Mouse (Mus musculus) thymus, adult 18-20 months (tissue): ENCODE measurements around the gene Ccni.

ENCODE experiments used
- DNase-seq, 2 experiments: peaks; one replicate each; pipeline ENCODE4 v3.0.0; 2022; ENCODE audit warnings: mixed read lengths in 2 of 2

Gene Ccni

DNA sequence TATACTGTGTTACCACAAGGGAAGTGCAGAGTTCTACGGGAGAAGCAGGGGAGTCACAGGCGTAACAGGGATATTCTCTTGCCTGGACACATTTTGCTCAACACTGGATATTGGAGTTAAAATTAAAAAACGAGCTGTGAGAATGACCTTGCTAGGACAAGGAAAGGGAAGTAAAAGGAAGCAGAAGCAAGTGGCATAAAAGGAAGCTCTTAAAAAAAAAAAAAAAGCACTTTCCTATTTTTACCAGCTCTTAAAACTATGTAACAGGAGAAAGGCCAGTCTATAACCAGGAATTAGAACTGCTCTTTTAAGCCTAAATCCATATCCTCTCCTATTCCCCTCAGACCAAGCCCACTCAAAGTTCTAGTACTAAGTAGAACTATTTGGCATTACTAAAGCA lies 8.1 kb downstream of the Ccni start:
- no peak for DNase-seq

DNA sequence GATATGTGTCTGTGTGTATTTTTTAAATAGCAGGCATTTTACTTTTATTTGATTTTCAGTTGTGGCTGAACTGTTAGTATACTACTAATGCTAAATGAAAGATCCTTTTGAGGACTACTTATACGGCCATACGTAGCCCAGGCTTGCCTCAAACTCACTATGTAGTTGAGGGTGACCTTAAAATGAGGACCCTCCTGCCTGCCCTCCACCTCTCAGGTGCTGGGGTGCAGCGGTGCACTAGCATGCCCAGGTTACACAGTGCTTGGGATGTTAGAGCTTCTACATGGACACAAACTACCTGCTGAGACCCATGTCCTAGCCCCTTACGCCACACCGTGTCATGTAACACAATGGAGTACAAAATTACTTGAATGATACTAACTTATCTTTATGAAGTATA lies 15.9 kb downstream of the Ccni start:
- DNase-seq, result no peak

DNA sequence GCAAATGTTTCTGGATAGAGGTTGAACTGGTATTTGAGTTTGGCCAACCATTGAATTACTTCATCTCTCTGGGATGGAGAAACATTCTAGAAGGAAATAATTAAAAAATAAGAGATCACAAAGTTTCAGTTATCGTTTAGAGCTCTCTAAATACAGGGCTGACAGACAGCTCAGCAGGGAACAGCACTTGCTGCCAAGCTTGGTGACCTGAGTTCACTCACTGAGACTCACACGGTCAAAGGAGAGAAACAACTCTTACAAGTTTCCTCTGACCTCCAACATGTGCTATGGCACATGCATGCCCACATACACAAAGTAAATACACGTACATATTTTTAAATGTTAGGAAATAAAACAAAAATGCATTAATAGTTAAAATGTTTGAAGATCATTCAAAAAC lies 16.7 kb downstream of the Ccni start:
- DNase-seq, result no peak

DNA sequence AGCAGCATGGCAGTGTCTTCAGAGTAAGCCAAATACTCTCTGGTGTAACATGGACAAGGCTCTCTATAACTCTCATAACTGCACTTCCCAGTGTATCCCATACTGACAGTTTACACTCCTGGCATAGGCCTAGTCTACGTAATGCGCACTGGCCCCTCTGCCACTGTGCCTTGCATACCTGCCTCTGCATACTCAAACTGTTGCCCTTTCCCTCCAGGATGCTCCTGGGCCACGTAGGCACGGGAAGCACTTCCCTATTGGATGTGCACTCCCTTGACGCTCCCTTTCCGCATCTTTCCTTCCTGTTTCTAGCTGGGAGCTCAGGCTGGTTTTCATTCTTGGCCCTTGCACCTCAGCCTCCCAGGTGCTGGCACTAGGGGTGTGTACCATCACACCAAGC lies 21.7 kb downstream of the Ccni start:
- no peak for DNase-seq

DNA sequence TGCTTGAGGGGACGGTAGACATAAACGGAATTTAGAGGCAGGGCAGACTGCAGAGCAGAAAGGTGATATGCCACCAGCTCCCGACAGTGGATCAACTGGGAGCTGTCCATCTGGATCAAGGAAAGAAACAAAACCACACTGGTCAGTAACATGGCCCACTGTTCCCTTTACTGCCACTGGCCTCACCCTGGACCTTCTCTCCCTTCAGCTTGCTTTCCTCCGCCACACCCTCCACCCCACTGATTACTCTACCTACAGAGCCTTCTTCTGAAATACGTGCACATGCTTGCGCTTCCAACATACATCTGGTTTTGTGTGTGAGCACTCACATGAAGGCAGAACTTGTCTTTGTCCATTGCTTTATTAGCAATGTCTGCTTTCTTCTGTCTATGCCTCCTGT lies 23.0 kb downstream of the Ccni start:
- DNase-seq, result no peak

DNA sequence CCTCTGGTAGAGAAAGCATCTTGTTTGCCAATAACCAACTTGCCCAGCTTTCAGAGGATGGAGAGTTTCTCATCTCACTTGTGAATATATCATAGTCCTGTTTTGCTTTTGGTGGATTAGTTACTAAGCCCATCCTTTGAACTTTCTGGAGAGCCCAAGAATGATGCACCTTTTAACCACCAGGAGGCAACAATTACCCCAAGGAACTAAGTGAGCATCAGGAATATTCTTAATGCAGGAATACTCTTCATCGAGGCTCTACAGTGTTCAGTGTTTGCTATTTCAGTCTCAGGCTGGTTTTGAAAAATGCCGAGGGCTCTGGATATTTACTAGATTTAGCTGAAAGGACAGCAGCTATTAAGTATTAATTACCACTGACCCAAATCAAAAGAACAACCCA lies 26.0 kb downstream of the Ccni start:
- no peak for DNase-seq

DNA sequence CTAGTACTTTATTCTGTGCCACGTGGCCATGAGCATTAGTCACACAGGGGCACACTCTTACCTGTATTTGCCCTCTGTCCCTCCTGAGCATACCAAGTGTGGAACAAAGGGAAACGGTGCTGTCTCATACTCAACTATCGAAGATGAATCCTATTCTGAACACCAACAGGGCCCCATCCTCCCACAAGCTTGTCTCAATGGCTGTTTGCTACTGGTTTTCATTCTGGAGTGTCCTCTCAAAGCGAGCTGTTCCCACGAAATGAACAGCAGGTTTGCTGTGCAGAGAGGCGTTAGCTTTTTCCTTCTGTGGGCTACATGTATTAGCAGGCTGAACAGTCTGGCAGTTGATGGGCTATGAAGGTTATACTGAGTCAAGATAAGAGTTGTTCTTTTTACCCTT lies 27.7 kb downstream of the Ccni start:
- no peak for DNase-seq

DNA sequence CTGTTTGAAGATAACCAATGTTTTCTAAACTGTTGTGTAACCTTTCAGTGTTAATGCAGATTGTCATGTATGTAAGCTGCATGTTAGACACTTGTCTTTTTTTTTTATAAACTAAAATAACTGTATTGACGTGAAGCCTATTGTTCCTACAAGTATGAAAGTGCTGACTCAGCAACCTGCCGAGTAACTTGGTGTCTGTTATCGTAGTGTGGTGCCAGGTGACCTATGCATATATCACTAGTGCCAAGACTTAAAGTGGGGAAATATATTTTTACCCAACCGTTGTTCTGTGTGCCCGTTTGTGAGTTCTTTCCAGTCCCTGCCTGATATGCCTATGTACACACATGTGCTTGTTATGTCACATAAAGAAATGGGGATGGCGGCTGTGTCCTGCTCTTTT lies 31.6 kb downstream of the Ccni start:
- DNase-seq, result no peak

DNA sequence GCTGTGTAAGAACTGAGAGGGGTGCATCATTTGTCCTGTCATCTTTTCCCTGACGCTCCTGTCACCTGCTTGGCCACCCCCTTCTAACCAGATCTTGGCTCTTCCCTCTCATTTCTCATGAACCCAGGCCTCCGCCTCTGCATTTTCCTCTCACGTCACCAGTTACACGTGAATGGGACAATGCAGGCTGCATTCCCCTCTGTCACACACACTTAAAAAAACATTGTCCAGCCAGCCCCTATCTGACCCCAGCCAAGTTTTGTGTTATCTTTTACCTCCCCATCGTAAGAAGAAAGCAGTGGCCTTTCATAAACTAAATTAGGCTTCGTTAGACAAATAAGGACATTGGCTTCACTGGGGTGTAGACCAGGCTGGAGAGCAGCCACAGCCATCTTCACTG lies 33.8 kb downstream of the Ccni start:
- DNase-seq, result no peak

DNA sequence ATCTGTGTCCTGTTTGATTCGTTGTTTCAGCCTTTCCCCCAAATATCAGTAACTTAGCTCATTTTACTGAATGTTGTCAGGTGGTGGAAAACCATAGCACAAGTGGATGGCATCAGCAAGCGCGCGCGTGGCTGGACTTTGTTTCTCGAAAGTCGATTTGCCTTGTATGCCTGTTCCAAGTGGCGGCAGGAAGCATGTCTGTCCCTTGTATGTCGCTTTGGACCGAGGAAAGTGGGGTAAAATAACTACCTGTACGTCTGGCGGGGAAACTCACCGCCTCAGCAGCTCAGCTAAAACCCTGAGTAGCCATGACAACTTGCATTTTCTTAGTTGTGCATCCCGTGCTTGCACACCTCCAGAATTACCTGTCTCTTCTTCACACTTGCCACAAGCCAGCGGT lies 34.9 kb downstream of the Ccni start:
- DNase-seq, result no peak

DNA sequence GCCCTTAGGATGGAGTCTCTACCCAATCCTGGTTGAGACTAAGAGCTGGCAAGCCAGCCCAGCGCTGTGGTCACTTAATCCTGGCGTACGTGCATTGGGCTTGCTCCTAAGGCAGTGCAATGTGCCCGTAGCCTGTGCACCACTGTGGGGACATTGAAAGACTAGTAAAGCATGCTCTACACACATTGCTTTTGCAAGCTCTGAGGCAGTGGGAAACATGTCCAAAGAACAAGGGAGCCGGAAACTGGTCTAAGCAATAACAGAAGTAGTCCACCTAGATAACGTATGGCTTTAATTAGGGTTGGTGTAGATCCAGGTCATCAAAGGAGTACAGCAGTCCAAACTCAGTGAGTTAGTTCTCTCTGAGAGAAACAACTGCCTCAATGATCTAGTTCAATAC lies 37.6 kb downstream of the Ccni start:
- no peak for DNase-seq

DNA sequence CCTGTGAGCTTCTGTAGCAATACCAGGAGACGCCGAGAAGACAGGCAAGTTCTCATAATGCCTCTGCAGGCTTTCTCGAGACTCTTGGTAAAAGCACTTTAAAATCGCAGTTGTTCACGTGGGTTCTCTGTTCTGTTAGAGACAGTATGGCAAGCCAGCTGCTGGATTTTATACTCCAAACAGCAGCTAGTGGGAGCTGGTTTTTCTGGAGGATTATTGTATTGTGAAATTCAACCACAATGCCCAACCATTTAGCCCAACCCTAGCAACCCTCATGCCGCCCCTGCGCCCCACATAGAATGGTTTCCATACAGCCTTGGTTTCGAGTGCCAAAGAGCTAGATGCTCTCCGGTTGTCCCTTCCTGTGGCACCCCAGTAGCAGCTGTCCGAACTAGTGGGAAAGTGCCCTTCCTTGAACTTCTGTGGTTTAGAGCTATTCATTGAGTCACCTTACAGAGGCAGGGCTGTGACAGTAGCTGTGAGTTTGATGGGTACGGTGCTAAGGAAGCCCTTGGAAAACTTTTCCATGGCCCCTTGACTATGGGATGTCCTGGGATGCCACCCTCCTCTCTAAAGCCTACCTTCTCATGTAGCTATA lies 38.3 kb downstream of the Ccni start:
- no peak for DNase-seq

DNA sequence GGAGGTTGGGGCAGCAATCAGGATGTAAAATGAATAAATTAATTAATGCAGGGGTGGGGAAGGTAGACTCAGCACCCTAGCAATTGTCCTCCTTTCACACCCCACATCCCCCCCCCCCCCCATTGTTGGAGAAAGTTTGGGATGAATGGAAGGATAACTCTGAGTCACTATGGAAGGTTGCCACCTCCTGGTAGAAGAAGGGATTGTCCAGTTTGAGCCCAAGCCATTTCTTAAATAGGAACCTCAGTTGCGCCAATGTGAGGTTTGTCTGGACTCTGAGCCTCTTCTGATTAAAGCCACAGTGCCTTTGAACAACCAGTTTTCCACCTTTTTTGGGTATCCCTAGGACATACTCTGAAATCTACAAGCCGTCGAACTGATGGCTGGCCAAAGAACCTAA lies 42.8 kb downstream of the Ccni start:
- no peak for DNase-seq

DNA sequence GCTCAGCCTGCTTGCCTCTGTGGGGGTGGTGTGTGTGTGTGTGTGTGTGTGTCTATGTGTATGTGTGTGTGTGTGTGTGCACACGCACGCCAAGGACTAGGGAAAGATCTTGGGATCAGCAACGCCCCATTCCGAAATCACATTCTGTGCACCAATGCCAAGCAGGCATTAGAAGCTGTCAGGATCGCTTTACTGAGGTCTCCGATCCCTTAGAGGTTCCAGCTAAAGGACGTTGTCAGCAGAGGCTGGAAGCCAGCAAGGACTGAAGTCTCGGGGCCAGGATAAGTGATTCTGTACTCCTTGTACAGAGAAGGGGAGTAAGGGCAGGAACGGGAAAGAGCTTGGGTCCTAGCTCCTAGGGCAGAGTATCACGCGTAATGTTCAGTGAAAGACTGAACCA lies 51.9 kb downstream of the Ccni start:
- no peak for DNase-seq

DNA sequence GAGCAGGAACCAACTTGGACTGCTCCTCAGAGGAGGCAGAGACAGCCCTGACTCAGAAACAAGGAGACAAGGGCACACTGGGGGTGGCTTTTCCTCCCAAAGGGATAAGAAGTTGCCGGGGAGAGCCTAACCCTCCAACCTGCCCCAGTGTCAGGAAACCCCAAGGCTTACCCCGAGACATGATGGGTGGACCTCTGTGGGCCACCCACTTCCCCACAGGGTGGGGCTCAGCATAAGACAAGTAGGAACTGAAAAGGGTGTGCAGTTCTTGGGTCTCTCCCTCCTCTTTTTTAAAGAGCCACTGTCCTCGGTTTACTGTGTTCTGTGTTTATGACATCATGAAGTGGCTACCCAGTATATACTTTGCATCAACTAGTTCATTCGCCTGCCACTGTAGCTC lies 53.8 kb downstream of the Ccni start:
- DNase-seq, result peak in 1 of 2 experiments; percentile 13

DNA sequence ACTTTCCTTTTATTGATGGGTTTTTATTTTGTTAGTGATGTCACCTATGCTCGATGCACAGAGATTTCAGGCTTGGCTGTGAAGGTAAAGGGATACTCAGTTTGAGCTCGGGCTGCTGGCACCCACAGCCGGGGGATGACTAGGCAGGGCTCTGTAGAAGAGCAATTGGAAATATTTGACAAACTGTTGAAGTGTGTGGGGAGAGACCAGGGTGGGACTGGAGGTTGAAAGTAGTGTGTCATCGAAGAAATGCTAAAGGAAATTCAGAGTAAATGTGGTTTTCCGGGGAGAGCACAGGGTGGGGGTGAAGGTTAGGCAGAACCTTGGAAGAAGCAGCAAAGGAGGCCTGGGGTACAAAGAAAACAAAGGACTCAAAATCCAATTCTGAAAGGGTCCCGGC lies 54.3 kb downstream of the Ccni start:
- no peak for DNase-seq

DNA sequence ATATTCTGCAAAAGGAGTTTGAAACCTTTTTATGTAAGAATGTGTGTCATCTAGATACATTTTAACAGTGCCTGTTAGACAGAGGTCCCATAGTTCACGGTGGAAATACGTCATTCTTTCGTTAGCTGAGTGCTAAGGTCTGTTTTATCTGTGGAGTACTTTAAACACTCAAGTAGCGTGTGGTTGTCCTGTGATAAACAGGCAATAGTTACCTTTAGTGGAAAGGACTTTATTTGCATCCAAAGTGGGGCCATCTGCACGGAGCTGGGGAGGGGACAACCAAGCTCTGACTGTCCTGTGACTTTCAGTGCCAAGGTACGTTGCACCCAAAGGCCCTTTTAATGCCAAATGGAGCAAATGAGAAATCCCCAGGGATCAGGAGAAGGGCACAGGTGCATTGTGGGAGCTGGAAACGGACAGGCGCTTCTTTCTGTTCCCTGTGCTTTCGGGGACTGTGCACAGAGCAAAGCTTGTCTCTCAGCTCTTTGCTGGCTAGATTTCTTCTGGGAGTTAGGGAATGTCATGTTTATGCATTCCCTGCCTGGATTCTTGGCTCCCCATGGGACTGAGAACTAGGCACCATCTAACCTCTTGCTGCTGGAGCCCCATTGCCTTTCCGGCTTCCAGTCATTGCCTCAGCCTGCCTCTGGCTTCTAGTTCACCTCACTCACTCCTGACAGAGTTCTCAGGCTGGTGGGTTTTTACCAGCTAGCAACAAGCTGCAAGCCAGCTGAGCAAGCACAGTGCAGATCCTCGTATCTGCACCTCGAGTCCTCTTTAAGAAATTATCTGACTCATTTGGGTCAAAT lies 56.1 kb downstream of the Ccni start:
- DNase-seq, result no peak

DNA sequence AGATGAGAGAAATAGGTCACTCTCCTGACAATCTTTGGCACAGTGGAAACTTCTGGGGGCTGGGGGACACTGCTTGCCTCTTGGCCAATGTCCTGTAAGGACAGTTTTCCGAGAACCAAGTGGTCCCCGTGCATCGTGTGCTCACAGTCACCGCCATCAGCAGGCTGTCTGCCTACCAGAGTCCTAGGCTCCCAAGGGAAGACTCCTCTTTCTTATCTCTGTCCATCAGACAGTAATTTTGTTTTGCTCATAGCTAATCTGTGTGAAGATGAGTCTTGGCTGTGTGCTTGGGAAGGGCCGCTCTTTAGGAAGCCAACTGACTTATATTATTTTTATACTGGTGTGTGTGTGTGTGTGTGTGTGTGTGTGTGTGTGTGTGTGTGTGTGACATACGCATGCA lies 60.8 kb downstream of the Ccni start:
- DNase-seq, result no peak

DNA sequence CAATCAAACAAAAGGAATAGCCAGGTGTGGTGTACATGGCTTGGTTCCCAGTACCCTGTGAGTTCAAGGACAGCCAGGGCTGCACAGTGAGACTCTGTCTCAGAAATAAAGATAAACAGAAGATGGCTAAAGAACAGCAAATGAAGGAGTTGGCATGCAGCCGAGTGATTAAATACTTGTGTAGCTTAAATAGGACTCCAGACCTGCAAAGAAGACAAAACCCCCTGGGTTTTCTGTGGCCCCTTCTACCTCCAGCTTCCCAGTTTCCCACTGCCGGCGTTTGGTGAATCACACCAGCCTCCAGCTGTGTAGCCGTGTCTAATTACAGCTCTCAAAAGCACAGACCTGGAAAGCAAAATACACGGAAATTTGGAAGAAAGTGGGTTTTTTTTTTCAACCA lies 61.4 kb downstream of the Ccni start:
- DNase-seq, result no peak

DNA sequence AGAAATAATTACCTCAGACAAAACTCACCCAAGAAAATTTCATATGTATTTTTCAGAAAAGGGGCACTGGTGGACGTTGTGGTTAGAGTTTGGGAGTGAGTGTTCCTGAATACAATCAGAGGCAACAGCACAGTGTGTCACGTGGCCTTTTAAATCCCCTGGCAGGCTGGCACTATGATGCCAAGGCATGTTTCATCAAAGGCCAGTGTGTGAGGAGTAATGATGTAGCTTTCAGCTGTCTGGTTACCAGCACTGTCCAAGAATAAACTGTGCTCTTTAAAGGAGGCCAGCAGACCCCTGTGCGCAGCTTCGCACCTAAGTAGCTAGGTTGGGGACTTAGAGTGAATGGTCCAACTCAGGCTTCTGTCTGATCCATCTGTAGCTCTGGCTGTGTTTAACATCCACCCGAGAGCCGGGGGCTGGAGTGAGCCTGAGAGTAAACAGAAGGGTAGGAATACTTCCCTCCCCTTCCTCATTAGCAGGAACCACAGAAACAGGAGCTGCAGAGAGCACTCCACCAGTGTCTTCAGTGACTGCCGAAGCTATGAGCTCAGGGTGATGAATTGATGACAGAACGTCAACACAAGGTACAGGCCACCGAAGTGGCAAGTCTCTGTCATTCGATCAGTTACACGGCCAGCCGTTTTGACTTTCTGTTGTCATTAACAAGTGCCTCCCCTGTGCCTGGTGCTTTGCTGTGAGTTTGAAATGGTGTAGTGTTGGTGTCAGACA lies 62.8 kb downstream of the Ccni start:
- no peak for DNase-seq

DNA sequence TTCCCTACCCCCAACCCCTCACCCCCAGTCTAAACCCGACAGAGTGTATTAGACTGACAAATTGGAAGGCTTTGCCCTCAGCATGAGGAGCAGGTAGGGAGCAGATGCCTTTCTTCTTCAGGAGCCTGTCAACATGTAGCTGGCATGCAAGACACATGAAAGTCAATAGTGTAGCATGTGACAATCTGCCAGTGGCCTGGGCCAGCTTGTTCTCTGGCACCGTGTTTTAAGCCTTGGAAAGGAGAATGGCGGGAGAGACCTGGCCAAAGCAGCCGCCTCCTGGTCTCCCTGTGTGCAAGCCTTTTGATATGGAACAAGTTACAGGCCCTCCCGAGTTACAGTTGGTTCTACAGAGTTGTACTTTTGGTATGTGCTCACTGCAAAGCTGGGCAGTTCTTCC lies 65.5 kb downstream of the Ccni start:
- DNase-seq, result no peak

DNA sequence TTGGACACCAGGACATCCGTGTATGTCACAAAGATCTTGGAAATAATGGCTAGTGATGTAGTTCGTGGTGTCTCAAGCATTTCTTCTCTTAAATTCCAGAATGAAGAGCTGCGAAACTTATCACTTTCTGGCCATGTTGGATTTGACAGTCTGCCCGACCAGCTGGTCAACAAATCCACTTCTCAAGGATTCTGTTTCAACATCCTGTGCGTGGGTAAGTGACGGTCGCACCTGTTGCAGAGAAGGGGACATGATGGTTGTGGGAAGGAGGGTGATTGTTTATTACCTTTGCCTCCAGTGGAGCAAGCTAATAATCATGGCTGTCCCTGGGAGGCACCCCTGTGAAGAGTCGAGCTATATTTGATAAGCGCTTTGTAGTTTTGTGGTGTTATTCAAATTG lies 66.9 kb downstream of the Ccni start:
- DNase-seq, result no peak

DNA sequence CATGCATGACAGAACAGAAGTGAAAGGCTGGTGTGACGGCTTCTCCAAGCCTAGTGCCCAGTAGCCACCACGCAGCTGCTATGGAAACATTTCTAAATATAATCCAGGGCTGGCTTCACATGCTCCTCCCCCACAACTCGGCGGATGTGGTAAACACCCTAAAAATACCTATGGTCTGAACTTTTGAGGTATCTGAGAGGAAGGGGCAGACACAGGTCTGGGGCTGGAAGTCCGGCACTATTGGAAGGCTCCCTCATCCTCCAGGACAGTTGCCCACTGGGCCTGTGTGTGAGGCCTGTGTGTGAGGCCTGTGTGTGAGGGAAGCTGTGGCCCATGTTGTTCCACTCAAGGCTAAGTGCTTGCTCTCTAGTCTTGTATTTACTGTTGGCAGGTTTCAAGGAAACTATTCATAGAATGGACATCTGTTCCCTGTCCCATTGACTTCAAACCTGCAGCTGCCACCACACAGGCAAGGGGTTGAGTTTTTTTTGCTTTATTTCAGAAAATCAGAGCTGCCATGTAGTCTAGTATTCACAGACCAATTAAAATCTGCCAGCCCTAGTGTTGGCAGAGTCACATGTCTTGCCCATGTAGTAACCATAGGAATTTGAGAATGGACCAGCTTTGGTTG lies 69.2 kb downstream of the Ccni start:
- peak; percentile 20 to 59 for DNase-seq
